Mouse (Mus musculus) lung, adult 18-20 months (tissue): Measurements from ENCODE around the gene Frem1.

ENCODE experiments used
- DNase-seq, 2 experiments: peaks; one replicate each; pipeline ENCODE4 v3.0.0; 2022; ENCODE audit warnings: mixed read lengths in 2 of 2

Gene Frem1

GRCm38 (mm10) chr4:83020759-83021555, 31.2 kb downstream of the Frem1 start:
- no peak for DNase-seq

GRCm38 (mm10) chr4:83018111-83019105, 33.7 kb downstream of the Frem1 start:
- DNase-seq, result no peak

- no peak for DNase-seq
Observed at GRCm38 (mm10) chr4:83014538-83014937, 37.6 kb downstream of the Frem1 start.

GRCm38 (mm10) chr4:83004086-83004485, 48.1 kb downstream of the Frem1 start:
- no peak for DNase-seq

GRCm38 (mm10) chr4:82992042-82992441, 60.1 kb downstream of the Frem1 start:
- no peak for DNase-seq

GRCm38 (mm10) chr4:82990973-82991695, 61.0 kb downstream of the Frem1 start:
- no peak for DNase-seq

- no peak for DNase-seq
Observed at GRCm38 (mm10) chr4:82972381-82972780, 79.8 kb downstream of the Frem1 start.

GRCm38 (mm10) chr4:82970901-82971648, 81.1 kb downstream of the Frem1 start:
- no peak for DNase-seq

- DNase-seq, result no peak
Observed at GRCm38 (mm10) chr4:82961024-82961423, 91.1 kb downstream of the Frem1 start.

GRCm38 (mm10) chr4:82957827-82958538, 94.2 kb downstream of the Frem1 start:
- peak in 1 of 2 experiments; percentile 7 for DNase-seq

GRCm38 (mm10) chr4:82953992-82954391, 98.1 kb downstream of the Frem1 start:
- DNase-seq, result no peak

- DNase-seq, result no peak
Observed at GRCm38 (mm10) chr4:82949511-82949910, 102.6 kb downstream of the Frem1 start.

- DNase-seq, result no peak
Observed at GRCm38 (mm10) chr4:82946721-82947120, 105.4 kb downstream of the Frem1 start.

- no peak for DNase-seq
Observed at GRCm38 (mm10) chr4:82946276-82946612, 105.9 kb downstream of the Frem1 start.

- no peak for DNase-seq
Observed at GRCm38 (mm10) chr4:82945572-82946275, 106.4 kb downstream of the Frem1 start.

GRCm38 (mm10) chr4:82940680-82941079, 111.5 kb downstream of the Frem1 start:
- DNase-seq, result no peak

- no peak for DNase-seq
Observed at GRCm38 (mm10) chr4:82940248-82940647, 111.9 kb downstream of the Frem1 start.

GRCm38 (mm10) chr4:82934308-82934707, 117.8 kb downstream of the Frem1 start:
- peak in 1 of 2 experiments; percentile 24 for DNase-seq

GRCm38 (mm10) chr4:82933698-82934210, 118.4 kb downstream of the Frem1 start:
- DNase-seq, result peak; percentile 44 to 60

GRCm38 (mm10) chr4:82930079-82930478, 122.1 kb downstream of the Frem1 start:
- peak in 1 of 2 experiments; percentile 23 for DNase-seq

- no peak for DNase-seq
Observed at GRCm38 (mm10) chr4:82921962-82922361, 130.2 kb downstream of the Frem1 start.
